Mouse (Mus musculus) B cell, adult 2 months (primary cell): ENCODE data around the gene Yes1.
"Not testable (repeated sequence)": the region's sequence is repeated elsewhere in the genome, so short reads cannot be mapped to it uniquely, and the experiment has no call there.

Experiments used
- DNase-seq, 2 experiments: peaks; one replicate each; pipeline ENCODE4 v3.0.0; 2022

Yes1 gene

GRCm38 (mm10) chr5:32711485-32711884 is 100.5 kb downstream of the Yes1 start:
- no peak for DNase-seq

GRCm38 (mm10) chr5:32712221-32713041 is 101.5 kb downstream of the Yes1 start:
- no peak for DNase-seq

GRCm38 (mm10) chr5:32713042-32713702 is 102.2 kb downstream of the Yes1 start:
- DNase-seq: no peak

- peak; percentile 89 to 94 for DNase-seq
Measured at GRCm38 (mm10) chr5:32713703-32714467, 102.9 kb downstream of the Yes1 start.

GRCm38 (mm10) chr5:32717726-32718125 is 106.8 kb downstream of the Yes1 start:
- DNase-seq: no peak

GRCm38 (mm10) chr5:32718916-32719315 is 107.9 kb downstream of the Yes1 start:
- DNase-seq: no peak

GRCm38 (mm10) chr5:32720416-32720815 is 109.4 kb downstream of the Yes1 start:
- no peak for DNase-seq

GRCm38 (mm10) chr5:32721316-32721715 is 110.3 kb downstream of the Yes1 start:
- DNase-seq: no peak

GRCm38 (mm10) chr5:32722263-32722662 is 111.3 kb downstream of the Yes1 start:
- DNase-seq: no peak

GRCm38 (mm10) chr5:32722711-32723110 is 111.7 kb downstream of the Yes1 start:
- DNase-seq: not testable (repeated sequence)

GRCm38 (mm10) chr5:32723981-32724380 is 113.0 kb downstream of the Yes1 start:
- DNase-seq: no peak

- DNase-seq: not testable (repeated sequence)
Measured at GRCm38 (mm10) chr5:32725397-32725796, 114.4 kb downstream of the Yes1 start.

GRCm38 (mm10) chr5:32728300-32728699 is 117.3 kb downstream of the Yes1 start:
- no peak for DNase-seq

- DNase-seq: no peak
Measured at GRCm38 (mm10) chr5:32728851-32729250, 117.9 kb downstream of the Yes1 start.

GRCm38 (mm10) chr5:32733892-32734291 is 122.9 kb downstream of the Yes1 start:
- not testable (repeated sequence) for DNase-seq

GRCm38 (mm10) chr5:32735779-32736178 is 124.8 kb downstream of the Yes1 start:
- DNase-seq: no peak
